Mouse (Mus musculus) B cell, adult 67 days (primary cell): Measurements from ENCODE around the gene Zbtb4. TPM values are rescaled to one million over a fixed set of nuclear protein-coding genes. Genes with fewer than 3 reads are reported as not detected.

Source experiments
- total RNA-seq, 2 experiments: library from RNA; stranded (reverse); gene quantifications; 4 replicates each; pipeline ENCODE4 v1.2.4; 2023

The Zbtb4 gene
- total RNA-seq = 10 to 100 TPM; 61.0 to 64.9 TPM

GRCm38 (mm10) chr11:69765221-69766125 is at the start of gene Zbtb4:
TSS of gene Zbtb4 (plus strand) at chr11:69765912.

GRCm38 (mm10) chr11:69758478-69758970 is 7.2 kb upstream of the Zbtb4 start, which contains the start of gene Polr2a:
TSS of gene Polr2a (minus strand) at chr11:69758637.

GRCm38 (mm10) chr11:69761868-69762267 is 3.8 kb upstream of the Zbtb4 start, which contains the start of gene Slc35g3:
TSS of gene Slc35g3 (minus strand) at chr11:69761968.

GRCm38 (mm10) chr11:69795168-69795982 is 29.7 kb downstream of the Zbtb4 start, which contains the start of gene Chrnb1:
TSS of gene Chrnb1 (minus strand) at chr11:69795943.

GRCm38 (mm10) chr11:69801379-69801977 is 35.8 kb downstream of the Zbtb4 start, which contains the start of gene Fgf11:
TSS of gene Fgf11 (minus strand) at chr11:69801857.

GRCm38 (mm10) chr11:69804972-69805909 is 39.5 kb downstream of the Zbtb4 start, which contains the start of gene Tmem102:
TSS of gene Tmem102 (minus strand) at chr11:69805624.

GRCm38 (mm10) chr11:69815155-69815554 is 49.4 kb downstream of the Zbtb4 start, which contains the start of gene Gm39566:
TSS of gene Gm39566 (minus strand) at chr11:69815298.

GRCm38 (mm10) chr11:69818365-69818764 is 52.7 kb downstream of the Zbtb4 start, which contains the start of gene Spem2:
TSS of gene Spem2 (minus strand) at chr11:69818465.

GRCm38 (mm10) chr11:69822080-69822479 is 56.4 kb downstream of the Zbtb4 start, which contains the start of gene Spem1:
TSS of gene Spem1 (minus strand) at chr11:69822180.

Other genes starting within 250 kb of the Zbtb4 start
- gene Dnah2, start 216.8 kb upstream of the Zbtb4 start, total RNA-seq = not detected
- gene Efnb3, start 205.7 kb upstream of the Zbtb4 start, total RNA-seq = under 1 TPM; 0.61 to 0.95 TPM
- gene Wrap53, start 185.7 kb upstream of the Zbtb4 start, total RNA-seq = 10 to 100 TPM; 13.8 to 15.2 TPM
- gene Trp53, start 185.6 kb upstream of the Zbtb4 start, total RNA-seq = 100 to 1,000 TPM; 143 TPM
- under 1 TPM in 1 of 2 experiments, not detected in 1; 0.75 TPM for gene Atp1b2, start 160.0 kb upstream of the Zbtb4 start, total RNA-seq
- gene Shbg, start 148.0 kb upstream of the Zbtb4 start, total RNA-seq = not detected
- not detected for gene Sat2, start 143.9 kb upstream of the Zbtb4 start, total RNA-seq
- 10 to 100 TPM; 88.3 to 96.6 TPM for gene Fxr2, start 132.9 kb upstream of the Zbtb4 start, total RNA-seq
- gene Sox15, start 110.6 kb upstream of the Zbtb4 start, total RNA-seq = under 1 TPM in 1 of 2 experiments, not detected in 1; 0.92 TPM
- 10 to 100 TPM; 60.2 to 64.5 TPM for gene Mpdu1, start 103.3 kb upstream of the Zbtb4 start, total RNA-seq
- 10 to 100 TPM in 1 of 2 experiments, 1 to 10 TPM in 1; 7.9 to 12.1 TPM for gene Cd68, start 99.8 kb upstream of the Zbtb4 start, total RNA-seq
- gene Eif4a1, start 93.5 kb upstream of the Zbtb4 start, total RNA-seq = 100 to 1,000 TPM; 720 to 780 TPM
- gene Senp3, start 83.8 kb upstream of the Zbtb4 start, total RNA-seq = 100 to 1,000 TPM; 134 to 139 TPM
- not detected for gene Tnfsf13, start 80.1 kb upstream of the Zbtb4 start, total RNA-seq
- gene Tnfsf12, start 70.1 kb upstream of the Zbtb4 start, total RNA-seq = not detected
- not detected for gene Tnfsfm13, start 69.8 kb upstream of the Zbtb4 start, total RNA-seq
- 100 to 1,000 TPM; 254 to 255 TPM for gene Polr2a, start 7.3 kb upstream of the Zbtb4 start, total RNA-seq
- not detected for gene Slc35g3, start 3.9 kb upstream of the Zbtb4 start, total RNA-seq
- 10 to 100 TPM; 10.5 to 13.5 TPM for gene Chrnb1, start 30.0 kb downstream of the Zbtb4 start, total RNA-seq
- gene Fgf11, start 35.9 kb downstream of the Zbtb4 start, total RNA-seq = under 1 TPM in 1 of 2 experiments, not detected in 1; 0.44 TPM
- not detected for gene Tmem102, start 39.7 kb downstream of the Zbtb4 start, total RNA-seq
- gene Gm39566, start 49.4 kb downstream of the Zbtb4 start, total RNA-seq = not detected
- not detected for gene Spem2, start 52.6 kb downstream of the Zbtb4 start, total RNA-seq
- not detected for gene Spem1, start 56.3 kb downstream of the Zbtb4 start, total RNA-seq
- under 1 TPM; 0.12 to 0.41 TPM for gene Nlgn2, start 71.9 kb downstream of the Zbtb4 start, total RNA-seq
- 10 to 100 TPM; 27.0 to 38.9 TPM for gene Tmem256, start 72.6 kb downstream of the Zbtb4 start, total RNA-seq
- 10 to 100 TPM; 10.4 to 14.7 TPM for gene Plscr3, start 80.5 kb downstream of the Zbtb4 start, total RNA-seq
- gene Tnk1, start 92.8 kb downstream of the Zbtb4 start, total RNA-seq = not detected
- gene Tmem95, start 112.1 kb downstream of the Zbtb4 start, total RNA-seq = not detected
- gene Kctd11, start 115.5 kb downstream of the Zbtb4 start, total RNA-seq = 1 to 10 TPM; 2.7 to 3.2 TPM
- 100 to 1,000 TPM; 518 to 555 TPM for gene Acap1, start 129.6 kb downstream of the Zbtb4 start, total RNA-seq
- 1 to 10 TPM; 2.5 TPM for gene 2810408A11Rik, start 135.1 kb downstream of the Zbtb4 start, total RNA-seq
- 10 to 100 TPM; 76.0 to 83.3 TPM for gene Neurl4, start 135.2 kb downstream of the Zbtb4 start, total RNA-seq
- gene Gps2, start 148.0 kb downstream of the Zbtb4 start, total RNA-seq = 100 to 1,000 TPM; 148 to 150 TPM
- 100 to 1,000 TPM; 355 to 387 TPM for gene Eif5a, start 156.0 kb downstream of the Zbtb4 start, total RNA-seq
- gene Ybx2, start 169.9 kb downstream of the Zbtb4 start, total RNA-seq = not detected
- not detected for gene Slc2a4, start 182.3 kb downstream of the Zbtb4 start, total RNA-seq
- not detected for gene Cldn7, start 198.9 kb downstream of the Zbtb4 start, total RNA-seq
- 100 to 1,000 TPM; 111 to 123 TPM for gene Ctdnep1, start 215.2 kb downstream of the Zbtb4 start, total RNA-seq
- 10 to 100 TPM; 38.4 to 50.9 TPM for gene Elp5, start 216.6 kb downstream of the Zbtb4 start, total RNA-seq
- 100 to 1,000 TPM; 291 to 311 TPM for gene Gabarap, start 225.2 kb downstream of the Zbtb4 start, total RNA-seq
- 10 to 100 TPM; 59.7 to 74.6 TPM for gene Phf23, start 229.9 kb downstream of the Zbtb4 start, total RNA-seq
- gene Dvl2, start 234.7 kb downstream of the Zbtb4 start, total RNA-seq = 10 to 100 TPM; 47.8 to 61.1 TPM
- gene Acadvl, start 249.5 kb downstream of the Zbtb4 start, total RNA-seq = 10 to 100 TPM; 58.2 to 58.6 TPM